Mouse (Mus musculus) c-Kit-positive CD71-negative TER-119-negative erythroid progenitor cells, embryonic 14.5 days (primary cell): ENCODE measurements around the gene Tmem200a.
A peak's percentile ranks its signal among the peaks of the same experiment; 100 is the strongest.
"Not testable (repeated sequence)": the region's sequence is repeated elsewhere in the genome, so short reads cannot be mapped to it uniquely, and the experiment has no call there.

Experiments
- DNase-seq: peaks from one replicate; pipeline ENCODE4 v3.0.0-alpha.2; 2013; ENCODE audit warnings: low read depth

Tmem200a gene

GRCm38 (mm10) chr10:25962863-25963262 is 116.0 kb downstream of the Tmem200a start:
- no peak for DNase-seq

- DNase-seq = no peak
Observed at GRCm38 (mm10) chr10:25961066-25961465, 117.8 kb downstream of the Tmem200a start.

- DNase-seq = no peak
Observed at GRCm38 (mm10) chr10:25958762-25959753, 119.8 kb downstream of the Tmem200a start.

- no peak for DNase-seq
Observed at GRCm38 (mm10) chr10:25954641-25955228, 124.1 kb downstream of the Tmem200a start.

GRCm38 (mm10) chr10:25952838-25953237 is 126.0 kb downstream of the Tmem200a start:
- no peak for DNase-seq

GRCm38 (mm10) chr10:25952150-25952549 is 126.7 kb downstream of the Tmem200a start:
- no peak for DNase-seq

GRCm38 (mm10) chr10:25945866-25946265 is 133.0 kb downstream of the Tmem200a start:
- DNase-seq = no peak

- no peak for DNase-seq
Observed at GRCm38 (mm10) chr10:25944641-25945040, 134.2 kb downstream of the Tmem200a start.

GRCm38 (mm10) chr10:25931796-25932195 is 147.1 kb downstream of the Tmem200a start:
- no peak for DNase-seq

- DNase-seq = no peak
Observed at GRCm38 (mm10) chr10:25929401-25930150, 149.3 kb downstream of the Tmem200a start.

- no peak for DNase-seq
Observed at GRCm38 (mm10) chr10:25928861-25929368, 149.9 kb downstream of the Tmem200a start.

- DNase-seq = no peak
Observed at GRCm38 (mm10) chr10:25928448-25928786, 150.4 kb downstream of the Tmem200a start.

GRCm38 (mm10) chr10:25927553-25928447 is 151.1 kb downstream of the Tmem200a start:
- no peak for DNase-seq

- DNase-seq = no peak
Observed at GRCm38 (mm10) chr10:25920640-25921278, 158.1 kb downstream of the Tmem200a start.

GRCm38 (mm10) chr10:25918103-25918502 is 160.7 kb downstream of the Tmem200a start:
- peak; percentile 12 for DNase-seq

GRCm38 (mm10) chr10:25910270-25910669 is 168.6 kb downstream of the Tmem200a start:
- DNase-seq = no peak

- no peak for DNase-seq
Observed at GRCm38 (mm10) chr10:25908027-25909012, 170.5 kb downstream of the Tmem200a start.

GRCm38 (mm10) chr10:25894126-25894525 is 184.7 kb downstream of the Tmem200a start:
- DNase-seq = not testable (repeated sequence)

- DNase-seq = no peak
Observed at GRCm38 (mm10) chr10:25887225-25887624, 191.6 kb downstream of the Tmem200a start.
